Mouse (Mus musculus): ENCODE measurements around the gene Gm49387. TPM values are rescaled to one million over a fixed set of nuclear protein-coding genes. Genes with fewer than 3 reads are reported as not detected.
A peak's percentile ranks its signal among the peaks of the same experiment; 100 is the strongest.

The Gm49387 gene
- polyA plus RNA-seq, 1 experiment from 2014 or later = not detected

DNA sequence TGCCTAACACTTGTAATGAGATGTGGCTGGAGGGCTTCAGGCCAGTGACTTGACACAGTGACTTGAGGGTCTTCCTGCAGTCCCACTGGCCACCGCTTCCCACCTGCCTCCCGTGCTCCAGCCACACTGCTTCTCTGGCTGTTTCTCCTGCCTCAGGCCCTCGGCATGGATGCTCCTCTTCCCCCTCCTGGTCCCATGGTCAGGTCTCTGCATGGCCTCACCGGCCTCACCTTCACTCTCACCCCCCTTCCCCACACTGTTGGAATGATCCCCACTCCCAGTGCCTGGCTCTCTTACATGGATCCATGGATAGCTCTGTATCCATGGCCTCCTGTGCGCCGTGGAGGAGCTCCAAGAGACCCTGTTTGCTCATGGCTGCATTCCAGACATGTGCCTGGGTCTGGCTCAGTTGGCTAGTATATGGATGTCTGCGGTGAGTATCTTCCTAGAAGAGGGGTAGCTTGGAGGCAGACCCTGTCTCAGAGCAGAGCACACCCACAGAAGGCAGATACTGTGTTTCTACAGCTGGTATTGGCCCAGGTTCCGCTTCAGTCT, 17.5 kb upstream of the Gm49387 start:
- Histone ChIP-seq H3K36me3 (ENCODE audit: control insufficient read depth, insufficient read depth, low read length) (no peaks in the 10 kb centered on the region), H3K4me1 (replicated peaks; ENCODE audit: control insufficient read depth, insufficient read depth, low read length) (peaks cover 13% of the 10 kb centered on the region), H3K9ac (ENCODE audit: low read length) (no peak overlapping the region), H3K27me3 (ENCODE audit: control insufficient read depth, insufficient read depth, low read length) (no peaks in the 10 kb centered on the region), H3K9me3 (ENCODE audit: control insufficient read depth, low read length) (no peaks in the 10 kb centered on the region), H3K4me2 (ENCODE audit: low read depth, low read length, severe bottlenecking) (no peak overlapping the region), H3K4me3 (ENCODE audit: low read depth, low read length) (no peak overlapping the region), H3K27ac (ENCODE audit: low read depth, low read length) (no peak overlapping the region)
- ATAC-seq (replicated peaks; ENCODE audit: low FRiP score) = no peak
- 90% methylated on average over 8 of the region's 8 CpGs for WGBS
- no peak for DNase-seq (ENCODE audit: low spot score)

DNA sequence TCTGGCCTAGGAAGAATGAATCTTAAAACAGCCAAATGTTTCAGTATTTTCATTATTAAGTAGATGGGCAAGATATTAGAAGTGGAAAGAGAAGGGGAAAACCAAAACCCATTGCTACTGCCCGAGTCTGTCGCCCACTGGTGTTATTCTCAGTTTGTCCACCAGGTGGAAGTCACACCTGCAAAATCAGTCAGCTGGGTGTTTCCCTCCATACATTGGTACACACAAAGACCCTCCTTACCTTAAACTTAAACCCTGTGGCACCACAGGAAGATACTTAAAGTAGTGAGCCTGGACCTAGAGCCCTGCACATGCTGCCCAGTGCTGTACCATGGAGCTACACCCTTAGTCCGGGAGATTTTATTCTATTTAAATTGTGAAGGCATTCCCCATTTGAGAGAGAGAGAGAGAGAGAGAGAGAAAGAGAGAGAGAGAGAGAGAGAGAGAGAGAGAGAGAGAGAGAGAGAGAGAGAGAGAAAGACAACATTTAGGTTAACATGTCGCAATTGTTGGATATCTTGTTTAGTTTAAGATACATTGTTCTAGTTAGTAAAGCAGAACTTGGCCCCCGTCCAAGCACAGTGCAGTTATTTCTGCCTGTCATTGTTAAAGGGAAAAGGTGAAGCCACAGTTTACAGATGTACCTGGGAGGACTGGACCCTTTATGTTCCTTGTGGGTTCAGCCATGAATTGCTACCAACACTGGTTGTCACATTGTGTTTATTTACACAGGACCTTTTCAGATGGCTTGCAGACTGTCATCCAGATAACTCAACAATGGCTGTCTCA, 16.4 kb upstream of the Gm49387 start:
- no peaks in the 10 kb centered on the region for H3K27me3 ChIP-seq (ENCODE audit: control insufficient read depth, insufficient read depth, low read length)
- H3K4me3 ChIP-seq (ENCODE audit: low read depth, low read length) = no peak overlapping the region
- H3K27ac ChIP-seq (ENCODE audit: low read depth, low read length) = no peak overlapping the region
- no peaks in the 10 kb centered on the region for H3K36me3 ChIP-seq (ENCODE audit: control insufficient read depth, insufficient read depth, low read length)
- DNase-seq (ENCODE audit: low spot score) (peak; percentile 81), ATAC-seq (replicated peaks; ENCODE audit: low FRiP score) (no peak)
- H3K4me1 ChIP-seq (replicated peaks; ENCODE audit: control insufficient read depth, insufficient read depth, low read length) = peaks cover 5% of the 10 kb centered on the region
- H3K4me2 ChIP-seq (ENCODE audit: low read depth, low read length, severe bottlenecking) = no peak overlapping the region
- 46% methylated on average over 5 of the region's 5 CpGs for WGBS
- no peak overlapping the region for H3K9ac ChIP-seq (ENCODE audit: low read length)
- no peaks in the 10 kb centered on the region for H3K9me3 ChIP-seq (ENCODE audit: control insufficient read depth, low read length)

DNA sequence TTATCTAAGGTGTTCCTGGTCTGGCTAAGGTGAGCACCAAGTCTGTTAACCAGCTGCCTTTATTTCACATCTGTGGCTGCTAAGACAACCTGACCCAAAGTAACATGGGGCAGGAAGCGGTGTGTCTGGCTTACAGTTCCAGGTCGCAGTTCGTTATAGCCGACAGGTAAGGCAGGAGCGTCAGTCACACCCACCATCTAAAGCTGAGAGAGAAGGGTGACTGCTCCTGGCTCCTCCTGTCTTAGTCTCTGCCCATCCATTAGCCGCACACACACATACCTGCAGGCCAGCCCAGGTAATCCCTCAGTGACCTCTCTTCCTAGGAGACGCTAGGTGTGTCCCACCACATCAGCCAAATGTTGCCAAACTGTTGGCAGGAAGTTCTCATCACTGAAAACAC, 15.7 kb upstream of the Gm49387 start:
- DNase-seq (ENCODE audit: low spot score) (no peak), ATAC-seq (replicated peaks; ENCODE audit: low FRiP score) (no peak)
- no peaks in the 10 kb centered on the region for H3K9me3 ChIP-seq (ENCODE audit: control insufficient read depth, low read length)
- H3K36me3 ChIP-seq (ENCODE audit: control insufficient read depth, insufficient read depth, low read length) = no peaks in the 10 kb centered on the region
- no peak overlapping the region for H3K4me2 ChIP-seq (ENCODE audit: low read depth, low read length, severe bottlenecking)
- peaks cover 5% of the 10 kb centered on the region for H3K4me1 ChIP-seq (replicated peaks; ENCODE audit: control insufficient read depth, insufficient read depth, low read length)
- 82% methylated on average over 7 of the region's 7 CpGs for WGBS
- no peak overlapping the region for H3K9ac ChIP-seq (ENCODE audit: low read length)
- H3K27me3 ChIP-seq (ENCODE audit: control insufficient read depth, insufficient read depth, low read length) = no peaks in the 10 kb centered on the region
- H3K27ac ChIP-seq (ENCODE audit: low read depth, low read length) = no peak overlapping the region
- H3K4me3 ChIP-seq (ENCODE audit: low read depth, low read length) = no peak overlapping the region

DNA sequence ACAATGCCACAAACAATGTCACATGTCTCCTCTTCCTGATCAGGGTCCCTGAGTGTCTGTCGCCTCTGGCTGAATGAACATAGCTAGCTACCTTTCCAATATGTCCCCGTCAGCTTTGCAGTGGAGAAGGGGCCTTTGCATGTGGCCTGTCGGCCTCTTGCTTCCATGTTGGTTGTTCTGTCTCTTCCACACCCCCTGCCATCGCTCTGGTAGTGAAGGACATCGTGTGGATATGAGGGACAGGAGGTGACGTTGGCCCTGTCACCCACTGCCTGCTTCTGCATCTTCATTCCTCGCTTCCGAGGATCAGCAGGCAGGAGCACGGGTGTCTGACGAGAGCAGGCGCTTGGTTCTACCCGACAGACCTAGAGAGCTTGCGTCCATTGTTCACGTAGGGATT, 14.7 kb upstream of the Gm49387 start:
- no peaks in the 10 kb centered on the region for H3K9me3 ChIP-seq (ENCODE audit: control insufficient read depth, low read length)
- 78% methylated on average over 14 of the region's 14 CpGs for WGBS
- H3K9ac ChIP-seq (ENCODE audit: low read length) = no peak overlapping the region; the same call in 1 of the 2 replicates

DNA sequence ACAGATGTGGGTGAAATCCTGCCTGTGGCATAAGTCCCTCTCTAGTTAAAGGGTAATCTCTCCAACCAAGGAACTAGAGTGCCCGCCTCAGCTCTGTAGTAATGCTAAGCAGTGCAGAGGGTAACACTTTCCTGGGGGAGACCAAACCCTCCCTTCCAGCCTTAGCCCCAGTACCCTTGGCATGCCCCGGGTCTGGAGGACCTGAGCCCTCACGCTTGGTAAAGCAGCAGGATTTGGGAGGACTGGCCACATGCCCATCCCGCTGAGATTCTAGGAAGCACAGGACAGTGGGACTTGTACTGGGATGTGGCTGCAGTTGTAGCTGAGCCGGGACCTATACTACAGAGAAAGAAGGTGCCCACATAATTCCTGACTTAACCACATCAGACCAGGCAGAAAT, 14.1 kb upstream of the Gm49387 start:
- no peak overlapping the region for H3K27ac ChIP-seq (ENCODE audit: low read depth, low read length)
- no peak overlapping the region; the same call in 1 of the 2 replicates for H3K9ac ChIP-seq (ENCODE audit: low read length)
- H3K36me3 ChIP-seq (ENCODE audit: control insufficient read depth, insufficient read depth, low read length) = no peaks in the 10 kb centered on the region
- WGBS = 90% methylated on average over 5 of the region's 5 CpGs
- H3K9me3 ChIP-seq (ENCODE audit: control insufficient read depth, low read length) = no peaks in the 10 kb centered on the region
- ATAC-seq (replicated peaks; ENCODE audit: low FRiP score) = no peak
- no peak for DNase-seq (ENCODE audit: low spot score)
- H3K4me2 ChIP-seq (ENCODE audit: low read depth, low read length, severe bottlenecking) = no peak overlapping the region
- H3K4me3 ChIP-seq (ENCODE audit: low read depth, low read length) = no peak overlapping the region
- no peaks in the 10 kb centered on the region for H3K4me1 ChIP-seq (replicated peaks; ENCODE audit: control insufficient read depth, insufficient read depth, low read length)
- no peaks in the 10 kb centered on the region for H3K27me3 ChIP-seq (ENCODE audit: control insufficient read depth, insufficient read depth, low read length)

More for the DNA sequence above, 14.7 kb upstream of the Gm49387 start:
- ATAC-seq (replicated peaks; ENCODE audit: low FRiP score) = no peak
- Histone ChIP-seq H3K4me2 (ENCODE audit: low read depth, low read length, severe bottlenecking) (no peak overlapping the region), H3K27ac (ENCODE audit: low read depth, low read length) (no peak overlapping the region), H3K27me3 (ENCODE audit: control insufficient read depth, insufficient read depth, low read length) (no peaks in the 10 kb centered on the region), H3K36me3 (ENCODE audit: control insufficient read depth, insufficient read depth, low read length) (no peaks in the 10 kb centered on the region), H3K4me3 (ENCODE audit: low read depth, low read length) (no peak overlapping the region), H3K4me1 (replicated peaks; ENCODE audit: control insufficient read depth, insufficient read depth, low read length) (peaks cover 3% of the 10 kb centered on the region)
- no peak for DNase-seq (ENCODE audit: low spot score)

DNA sequence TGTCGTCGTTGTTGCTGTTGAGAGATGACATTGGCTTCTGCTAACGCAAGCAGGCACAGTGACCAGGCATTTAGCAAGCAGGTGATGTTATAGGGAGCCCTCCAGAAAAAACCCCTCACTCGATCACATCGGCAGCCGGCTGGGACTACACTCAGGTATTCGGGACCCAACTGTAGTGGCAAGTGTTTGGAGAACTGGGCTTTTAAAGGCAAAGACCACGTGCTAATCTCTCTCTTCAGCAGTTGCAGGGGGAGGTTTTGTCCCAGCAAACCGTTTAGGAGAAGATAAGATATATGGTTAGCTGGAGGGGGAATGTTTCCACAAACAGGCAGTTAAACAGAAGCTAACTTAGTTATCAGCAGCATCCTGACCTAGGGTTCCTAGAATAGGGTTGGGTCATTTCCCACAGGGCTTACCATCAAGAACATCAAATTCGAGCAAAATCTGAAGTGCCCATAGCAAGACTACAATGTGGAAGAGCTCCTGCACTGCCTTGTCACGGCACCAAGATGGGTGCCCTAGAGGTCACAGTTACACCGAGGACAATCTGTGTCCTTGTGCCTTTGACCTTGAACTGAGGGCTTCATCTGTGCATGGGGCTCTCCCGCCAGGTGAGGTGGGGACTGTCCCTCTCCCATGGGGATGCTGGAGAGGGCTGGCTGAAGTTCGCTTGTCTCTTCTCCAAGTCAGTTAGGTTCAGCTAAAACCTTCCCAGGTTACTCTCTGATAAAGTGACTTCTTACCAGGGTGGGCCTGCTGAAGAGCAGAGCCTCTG, 12.6 kb upstream of the Gm49387 start:
- H3K9ac ChIP-seq (ENCODE audit: low read length) = no peak overlapping the region
- no peak overlapping the region for H3K4me3 ChIP-seq (ENCODE audit: low read depth, low read length)
- no peak for DNase-seq (ENCODE audit: low spot score)
- H3K36me3 ChIP-seq (ENCODE audit: control insufficient read depth, insufficient read depth, low read length) = no peaks in the 10 kb centered on the region
- ATAC-seq (replicated peaks; ENCODE audit: low FRiP score) = no peak
- 82% methylated on average over 14 of the region's 14 CpGs for WGBS
- H3K9me3 ChIP-seq (ENCODE audit: control insufficient read depth, low read length) = no peaks in the 10 kb centered on the region
- no peak overlapping the region for H3K27ac ChIP-seq (ENCODE audit: low read depth, low read length)
- no peaks in the 10 kb centered on the region for H3K27me3 ChIP-seq (ENCODE audit: control insufficient read depth, insufficient read depth, low read length)
- H3K4me2 ChIP-seq (ENCODE audit: low read depth, low read length, severe bottlenecking) = no peak overlapping the region
- no peaks in the 10 kb centered on the region for H3K4me1 ChIP-seq (replicated peaks; ENCODE audit: control insufficient read depth, insufficient read depth, low read length)

DNA sequence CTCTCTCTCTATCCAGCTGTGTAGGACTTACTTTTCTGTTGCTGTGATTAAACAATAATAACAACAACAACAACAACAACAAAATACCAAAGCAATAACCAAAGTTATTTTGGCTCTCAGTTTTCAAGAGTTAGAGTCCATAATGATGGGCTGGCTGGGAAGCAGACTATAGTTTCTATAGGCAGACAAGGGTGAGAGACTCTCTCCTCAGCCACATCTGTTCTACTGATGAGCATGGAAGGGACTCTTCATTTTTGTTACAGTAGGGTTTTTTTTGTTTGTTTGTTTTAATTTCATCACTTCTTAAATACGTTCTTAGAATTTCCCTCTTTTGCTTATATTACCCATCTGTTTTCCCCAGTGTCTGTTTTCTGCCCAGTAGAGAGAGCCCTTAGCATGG, 11.9 kb upstream of the Gm49387 start:
- Histone ChIP-seq H3K27me3 (ENCODE audit: control insufficient read depth, insufficient read depth, low read length) (no peaks in the 10 kb centered on the region), H3K4me2 (ENCODE audit: low read depth, low read length, severe bottlenecking) (no peak overlapping the region), H3K36me3 (ENCODE audit: control insufficient read depth, insufficient read depth, low read length) (no peaks in the 10 kb centered on the region), H3K4me3 (ENCODE audit: low read depth, low read length) (no peak overlapping the region), H3K4me1 (replicated peaks; ENCODE audit: control insufficient read depth, insufficient read depth, low read length) (no peaks in the 10 kb centered on the region), H3K9me3 (ENCODE audit: control insufficient read depth, low read length) (no peaks in the 10 kb centered on the region), H3K27ac (ENCODE audit: low read depth, low read length) (no peak overlapping the region), H3K9ac (ENCODE audit: low read length) (no peak overlapping the region)
- DNase-seq (ENCODE audit: low spot score) (no peak), ATAC-seq (replicated peaks; ENCODE audit: low FRiP score) (no peak)
- 88% methylated on average over 1 of the region's 1 CpGs for WGBS

DNA sequence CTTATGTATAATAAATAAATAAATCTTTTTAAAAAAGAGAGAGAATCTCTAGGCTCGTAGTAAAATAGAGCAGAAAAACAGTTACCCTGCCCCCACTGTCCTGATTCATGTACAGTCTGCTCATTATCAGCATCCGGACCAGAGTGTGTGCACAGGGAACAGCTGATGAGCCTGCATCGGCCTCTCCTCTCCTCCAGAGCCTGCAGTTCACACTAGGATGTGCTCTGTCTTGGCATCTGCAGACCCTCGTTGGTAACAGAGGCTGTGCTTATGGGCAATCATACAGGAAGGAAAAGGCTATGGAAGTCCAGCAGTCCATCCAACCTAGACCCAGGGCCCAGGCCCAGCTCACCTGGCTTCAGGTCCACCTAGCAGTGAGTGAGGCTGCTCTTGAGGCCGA, 11.4 kb upstream of the Gm49387 start:
- Histone ChIP-seq H3K9me3 (ENCODE audit: control insufficient read depth, low read length) (no peaks in the 10 kb centered on the region), H3K4me1 (replicated peaks; ENCODE audit: control insufficient read depth, insufficient read depth, low read length) (no peaks in the 10 kb centered on the region), H3K9ac (ENCODE audit: low read length) (no peak overlapping the region), H3K27me3 (ENCODE audit: control insufficient read depth, insufficient read depth, low read length) (no peaks in the 10 kb centered on the region), H3K4me2 (ENCODE audit: low read depth, low read length, severe bottlenecking) (no peak overlapping the region), H3K27ac (ENCODE audit: low read depth, low read length) (no peak overlapping the region), H3K36me3 (ENCODE audit: control insufficient read depth, insufficient read depth, low read length) (no peaks in the 10 kb centered on the region), H3K4me3 (ENCODE audit: low read depth, low read length) (no peak overlapping the region)
- no peak for ATAC-seq (replicated peaks; ENCODE audit: low FRiP score)
- 74% methylated on average over 5 of the region's 5 CpGs for WGBS
- no peak for DNase-seq (ENCODE audit: low spot score)

Measured in forebrain, embryonic 11.5 days (tissue).